1 mouse cellular context compared by ENCODE assay signal in the genomic region with DNA sequence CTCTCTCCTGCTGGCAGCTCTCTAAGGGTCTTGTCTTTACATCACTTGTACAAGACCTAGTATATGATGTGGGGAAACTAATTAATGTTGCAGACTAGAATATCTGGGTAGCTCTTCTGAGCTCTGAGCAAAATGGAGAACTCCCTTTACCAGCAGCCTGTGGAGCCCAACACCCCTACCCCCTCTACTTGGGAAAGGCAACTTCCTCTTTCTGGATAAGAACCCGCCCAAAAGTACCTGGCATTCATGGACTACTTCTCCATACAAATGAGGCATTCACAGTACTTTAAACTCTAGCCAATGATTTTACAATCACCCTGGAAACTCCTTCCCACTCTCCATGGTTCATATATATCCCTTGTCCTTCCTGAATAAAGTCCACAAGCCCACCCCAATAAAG.
TF ChIP-seq lines count a peak whose summit lies in the region.

No protein-coding gene starts in this region.

TF ChIP-seq in MEL, 35 proteins besides CTCF, POLR2A, EP300 and RAD21:
- TF ChIP-seq GABPA (IDR thresholded peaks at IDR 0.05; ENCODE audit: low read depth, low read length), result no peak
- peak; percentile 49; the same call in 1 of the 2 replicates for TF ChIP-seq MYC (IDR thresholded peaks at IDR 0.05; ENCODE audit: low read depth, low read length)
- 0 out of 2 replicates have a peak, but pooled peaks have one; percentile 44 for TF ChIP-seq SIN3A (IDR thresholded peaks at IDR 0.05; ENCODE audit: low read length)
- no peak for TF ChIP-seq NRF1 (IDR thresholded peaks at IDR 0.05; ENCODE audit: insufficient read depth, low read depth, low read length, poor library complexity, severe bottlenecking)
- TF ChIP-seq BHLHE40 (IDR thresholded peaks at IDR 0.05; ENCODE audit: borderline replicate concordance, low read depth, low read length), result no peak
- 0 out of 2 replicates have a peak, but pooled peaks have one; percentile 57 for TF ChIP-seq UBTF (IDR thresholded peaks at IDR 0.05; ENCODE audit: borderline replicate concordance, insufficient read depth, low read depth, low read length)
- TF ChIP-seq NELFE (IDR thresholded peaks at IDR 0.05; ENCODE audit: low read depth, low read length), result no peak
- TF ChIP-seq MXI1 (IDR thresholded peaks at IDR 0.05; ENCODE audit: low read depth, low read length), result no peak
- TF ChIP-seq MAZ (IDR thresholded peaks at IDR 0.05; ENCODE audit: low read depth, low read length), result no peak
- TF ChIP-seq MAFK (IDR thresholded peaks at IDR 0.05; ENCODE audit: borderline replicate concordance, low read depth, low read length), result no peak
- no peak for TF ChIP-seq ZC3H11A (IDR thresholded peaks at IDR 0.05; ENCODE audit: low read depth, low read length)
- no peak for TF ChIP-seq ZKSCAN1 (IDR thresholded peaks at IDR 0.05; ENCODE audit: low read depth, low read length)
- TF ChIP-seq TBP (IDR thresholded peaks at IDR 0.05; ENCODE audit: low read depth, low read length), result no peak
- TF ChIP-seq E2F4 (IDR thresholded peaks at IDR 0.05; ENCODE audit: borderline replicate concordance, low read depth, low read length), result no peak
- no peak for TF ChIP-seq TAL1 (IDR thresholded peaks at IDR 0.05; ENCODE audit: low read length)
- TF ChIP-seq USF2 (IDR thresholded peaks at IDR 0.05; ENCODE audit: borderline replicate concordance in 1 of 2, insufficient read depth in 1 of 2, low read depth in 1 of 2, low read length in 2 of 2), result no peak
- no peak for TF ChIP-seq MYB (IDR thresholded peaks at IDR 0.05; ENCODE audit: low read depth, low read length)
- 0 out of 2 replicates have a peak, but pooled peaks have one; percentile 4 for TF ChIP-seq GATA1 (IDR thresholded peaks at IDR 0.05; ENCODE audit: low read depth, low read length)
- no peak for TF ChIP-seq ZNF384 (IDR thresholded peaks at IDR 0.05; ENCODE audit: low read depth, low read length)
- peak; percentile 62 for TF ChIP-seq RCOR1 (IDR thresholded peaks at IDR 0.05; ENCODE audit: low read depth, low read length)
- no peak for TF ChIP-seq CHD1 (IDR thresholded peaks at IDR 0.05; ENCODE audit: low read depth, low read length)
- no peak for TF ChIP-seq JUND (IDR thresholded peaks at IDR 0.05; ENCODE audit: low read depth, low read length)
- TF ChIP-seq ZMIZ1 (IDR thresholded peaks at IDR 0.05; ENCODE audit: low read depth, low read length), result no peak
- no peak for TF ChIP-seq POLR2AphosphoS5 (IDR thresholded peaks at IDR 0.05; ENCODE audit: borderline replicate concordance, low read depth, low read length)
- no peak for TF ChIP-seq POLR2AphosphoS2 (IDR thresholded peaks at IDR 0.05; ENCODE audit: low read length)
- 0 out of 2 replicates have a peak, but pooled peaks have one; percentile 11 for TF ChIP-seq SMC3 (IDR thresholded peaks at IDR 0.05; ENCODE audit: low read depth, low read length)
- no peak for TF ChIP-seq KAT2A (conservative IDR thresholded peaks at IDR 0.05; ENCODE audit: low read depth, low read length)
- 0 out of 2 replicates have a peak, but pooled peaks have one; percentile 6 for TF ChIP-seq TCF12 (IDR thresholded peaks at IDR 0.05; ENCODE audit: low read depth, low read length)
- TF ChIP-seq ELF1 (IDR thresholded peaks at IDR 0.05; ENCODE audit: low read depth, low read length), result no peak
- no peak for TF ChIP-seq MAX (IDR thresholded peaks at IDR 0.05; ENCODE audit: low read length)
- TF ChIP-seq MEF2A (IDR thresholded peaks at IDR 0.05; ENCODE audit: extremely low read depth, insufficient replicate concordance, low read depth, low read length, poor library complexity, severe bottlenecking), result no peak
- no peak for TF ChIP-seq CHD2 (IDR thresholded peaks at IDR 0.05; ENCODE audit: low read length)
- no peak for TF ChIP-seq ETS1 (IDR thresholded peaks at IDR 0.05; ENCODE audit: low read depth, low read length)
- peak; percentile 38; the same call in 1 of the 2 replicates for TF ChIP-seq HCFC1 (IDR thresholded peaks at IDR 0.05; ENCODE audit: low read depth, low read length)
- TF ChIP-seq USF1 (IDR thresholded peaks at IDR 0.05; ENCODE audit: low read depth, low read length), result no peak
